Mouse (Mus musculus) gastrocnemius, adult 2 months (tissue): ENCODE data around the gene Ubash3b. TPM values are rescaled to one million over a fixed set of nuclear protein-coding genes. Genes with fewer than 3 reads are reported as not detected.
A peak's percentile ranks its signal among the peaks of the same experiment; 100 is the strongest.

Experiments used
- DNase-seq: peaks from one replicate; pipeline ENCODE4 v3.0.0; 2022
- H3K27ac ChIP-seq: fragments of 200-600 bp; 2 replicates; pipeline ENCODE4 v1.8.1; 2022; ENCODE audit warnings: mild to moderate bottlenecking
- H3K4me3 ChIP-seq: fragments of 200-600 bp; 2 replicates; pipeline ENCODE4 v1.8.1; 2022; ENCODE audit warnings: mild to moderate bottlenecking, moderate library complexity
- CTCF ChIP-seq: fragments of 200-600 bp; IDR thresholded peaks from 2 replicates; pipeline ENCODE4 v1.8.1; 2022; ENCODE audit warnings: antibody characterized with exemption, mild to moderate bottlenecking, moderate library complexity
- intact Hi-C: fragments of 180-260 bp; cut with DNase I; formaldehyde crosslinking; loops from one replicate; pipeline ENCODE4 v1.15.1; 2025
- total RNA-seq, 2 experiments: library from RNA; stranded (reverse); gene quantifications; 2 replicates each; pipeline ENCODE4 v1.2.3; 2021

Gene Ubash3b
- total RNA-seq, 2 experiments from 2014 or later = 0.33 to 0.45 TPM

GRCm38 (mm10) chr9:41071906-41072511, 89.5 kb downstream of the Ubash3b start:
- no peak for TF ChIP-seq CTCF
- Histone ChIP-seq H3K4me3 (no peak overlapping the region), H3K27ac (no peak overlapping the region)
- intact Hi-C loops = no loop called here
- no peak for DNase-seq

GRCm38 (mm10) chr9:41070761-41071181, 90.7 kb downstream of the Ubash3b start:
- no peak for DNase-seq
- H3K27ac ChIP-seq = no peak overlapping the region
- intact Hi-C loops = no loop called here
- TF ChIP-seq CTCF = no peak
- H3K4me3 ChIP-seq = no peak overlapping the region

- DNase-seq = no peak
- intact Hi-C loops = no loop called here
- H3K27ac ChIP-seq = no peak overlapping the region
Observed at GRCm38 (mm10) chr9:41069509-41069908, 92.0 kb downstream of the Ubash3b start.

GRCm38 (mm10) chr9:41061446-41061845, 100.1 kb downstream of the Ubash3b start:
- Histone ChIP-seq H3K4me3 (no peak overlapping the region), H3K27ac (no peak overlapping the region)
- intact Hi-C loops = no loop called here
- DNase-seq = no peak
- TF ChIP-seq CTCF = no peak

More at GRCm38 (mm10) chr9:41069509-41069908, 92.0 kb downstream of the Ubash3b start:
- H3K4me3 ChIP-seq = no peak overlapping the region
- TF ChIP-seq CTCF = no peak

GRCm38 (mm10) chr9:41060617-41061016, 100.9 kb downstream of the Ubash3b start:
- intact Hi-C loops = no loop called here
- DNase-seq = no peak
- H3K27ac ChIP-seq = no peak overlapping the region
- TF ChIP-seq CTCF = no peak
- no peak overlapping the region for H3K4me3 ChIP-seq

GRCm38 (mm10) chr9:41058765-41059535, 102.5 kb downstream of the Ubash3b start:
- no peak for TF ChIP-seq CTCF
- H3K4me3 ChIP-seq = no peak overlapping the region
- intact Hi-C loops = no loop called here
- DNase-seq = no peak
- H3K27ac ChIP-seq = no peak overlapping the region

- H3K4me3 ChIP-seq = no peak overlapping the region
- peak; percentile 43 for DNase-seq
- no peak for TF ChIP-seq CTCF
- H3K27ac ChIP-seq = no peak overlapping the region
- intact Hi-C loops = no loop called here
Observed at GRCm38 (mm10) chr9:41054166-41054565, 107.3 kb downstream of the Ubash3b start.

GRCm38 (mm10) chr9:41053478-41053877, 108.0 kb downstream of the Ubash3b start:
- H3K27ac ChIP-seq = no peak overlapping the region
- no peak for DNase-seq
- H3K4me3 ChIP-seq = no peak overlapping the region
- intact Hi-C loops = no loop called here
- no peak for TF ChIP-seq CTCF

- intact Hi-C loops = no loop called here
- no peak for DNase-seq
- TF ChIP-seq CTCF = no peak
- Histone ChIP-seq H3K27ac (no peak overlapping the region), H3K4me3 (no peak overlapping the region)
Observed at GRCm38 (mm10) chr9:41051080-41051932, 110.2 kb downstream of the Ubash3b start.

GRCm38 (mm10) chr9:41050331-41051079, 111.0 kb downstream of the Ubash3b start:
- H3K4me3 ChIP-seq = no peak overlapping the region
- intact Hi-C loops = no loop called here
- TF ChIP-seq CTCF = no peak
- no peak overlapping the region for H3K27ac ChIP-seq
- no peak for DNase-seq

GRCm38 (mm10) chr9:41049282-41049681, 112.2 kb downstream of the Ubash3b start:
- TF ChIP-seq CTCF = no peak
- no peak for DNase-seq
- H3K4me3 ChIP-seq = no peak overlapping the region
- no peak overlapping the region for H3K27ac ChIP-seq
- intact Hi-C loops = no loop called here

- H3K27ac ChIP-seq = no peak overlapping the region
- intact Hi-C loops = no loop called here
- no peak for DNase-seq
- no peak for TF ChIP-seq CTCF
- no peak overlapping the region for H3K4me3 ChIP-seq
Observed at GRCm38 (mm10) chr9:41048820-41049219, 112.7 kb downstream of the Ubash3b start.
